Mouse (Mus musculus) erythroblast, embryonic 14.5 days (primary cell): ENCODE data around the gene Soat2.

Source experiments
- GATA1 ChIP-seq: IDR thresholded peaks from 2 replicates; pipeline ENCODE4 v1.6.1; 2012; ENCODE audit warnings: low read length, inconsistent platforms, mixed read lengths
- TAL1 ChIP-seq: IDR thresholded peaks from 3 replicates; pipeline ENCODE4 v1.6.1; 2012; ENCODE audit warnings: low read length, inconsistent platforms, mixed read lengths

- TF ChIP-seq GATA1 (no peak), TAL1 (no peak)
Measured at GRCm38 (mm10) chr15:102105360-102105759, 45.0 kb upstream of the Soat2 start.
